Mouse (Mus musculus): ENCODE data around the gene Lactb. TPM values are rescaled to one million over a fixed set of nuclear protein-coding genes. Genes with fewer than 3 reads are reported as not detected.

Gene Lactb
- 16.6 and 18.5 TPM in 2 replicates for total RNA-seq (2021)
- long read RNA-seq, transcript Lactb-201 (6 exons, 2,031 nt), result major isoform, 63 of 73 reads
- long read RNA-seq, partial matches to known transcripts, result 6 of 73 reads
- long read RNA-seq, other reads (novel, unspliced or antisense), result 2 of 73 reads

GRCm38 (mm10) chr9:66975239-66975645 lies at the start of gene Lactb:
Lactb (minus strand) TSS chr9:66975484.
- DNase-seq, result peak; percentile 98

GRCm38 (mm10) chr9:67023371-67023770 lies 48.1 kb upstream of the Lactb start:
- no peak for DNase-seq

GRCm38 (mm10) chr9:67020063-67020462 lies 44.8 kb upstream of the Lactb start:
- peak; percentile 57 for DNase-seq

GRCm38 (mm10) chr9:67013501-67013900 lies 38.2 kb upstream of the Lactb start:
- DNase-seq, result no peak

GRCm38 (mm10) chr9:67012470-67012869 lies 37.2 kb upstream of the Lactb start:
- no peak for DNase-seq

GRCm38 (mm10) chr9:67011483-67011882 lies 36.2 kb upstream of the Lactb start:
- no peak for DNase-seq

- no peak for DNase-seq
Observed at GRCm38 (mm10) chr9:67008781-67009180, 33.5 kb upstream of the Lactb start.

GRCm38 (mm10) chr9:67006376-67006775 lies 31.1 kb upstream of the Lactb start:
- no peak for DNase-seq

GRCm38 (mm10) chr9:67005161-67005742 lies 30.0 kb upstream of the Lactb start:
- DNase-seq, result no peak

- DNase-seq, result no peak
Observed at GRCm38 (mm10) chr9:67003656-67004055, 28.4 kb upstream of the Lactb start.

GRCm38 (mm10) chr9:67003156-67003555 lies 27.9 kb upstream of the Lactb start:
- peak; percentile 25 for DNase-seq

- DNase-seq, result no peak
Observed at GRCm38 (mm10) chr9:67001506-67001905, 26.2 kb upstream of the Lactb start.

GRCm38 (mm10) chr9:67001050-67001449 lies 25.8 kb upstream of the Lactb start:
- peak; percentile 83 for DNase-seq

- no peak for DNase-seq
Observed at GRCm38 (mm10) chr9:66999698-67000097, 24.4 kb upstream of the Lactb start.

GRCm38 (mm10) chr9:66991750-66992410 lies 16.6 kb upstream of the Lactb start:
- no peak for DNase-seq

- DNase-seq, result no peak
Observed at GRCm38 (mm10) chr9:66991021-66991749, 15.9 kb upstream of the Lactb start.

- DNase-seq, result no peak
Observed at GRCm38 (mm10) chr9:66990046-66990445, 14.8 kb upstream of the Lactb start.

- no peak for DNase-seq
Observed at GRCm38 (mm10) chr9:66989581-66989980, 14.3 kb upstream of the Lactb start.

- no peak for DNase-seq
Observed at GRCm38 (mm10) chr9:66988888-66989414, 13.7 kb upstream of the Lactb start.

GRCm38 (mm10) chr9:66988198-66988887 lies 13.1 kb upstream of the Lactb start:
- no peak for DNase-seq

GRCm38 (mm10) chr9:66985377-66985776 lies 10.1 kb upstream of the Lactb start:
- DNase-seq, result no peak

GRCm38 (mm10) chr9:66982085-66982484 lies 6.8 kb upstream of the Lactb start:
- DNase-seq, result no peak

Data from adrenal gland, postnatal 25 days (tissue).